Mouse (Mus musculus) kidney, adult 11 months (tissue): ENCODE results near the gene Arhgef7.

Source experiments
- DNase-seq: peaks from one replicate; pipeline ENCODE4 v3.0.0; 2022

Gene Arhgef7

DNA sequence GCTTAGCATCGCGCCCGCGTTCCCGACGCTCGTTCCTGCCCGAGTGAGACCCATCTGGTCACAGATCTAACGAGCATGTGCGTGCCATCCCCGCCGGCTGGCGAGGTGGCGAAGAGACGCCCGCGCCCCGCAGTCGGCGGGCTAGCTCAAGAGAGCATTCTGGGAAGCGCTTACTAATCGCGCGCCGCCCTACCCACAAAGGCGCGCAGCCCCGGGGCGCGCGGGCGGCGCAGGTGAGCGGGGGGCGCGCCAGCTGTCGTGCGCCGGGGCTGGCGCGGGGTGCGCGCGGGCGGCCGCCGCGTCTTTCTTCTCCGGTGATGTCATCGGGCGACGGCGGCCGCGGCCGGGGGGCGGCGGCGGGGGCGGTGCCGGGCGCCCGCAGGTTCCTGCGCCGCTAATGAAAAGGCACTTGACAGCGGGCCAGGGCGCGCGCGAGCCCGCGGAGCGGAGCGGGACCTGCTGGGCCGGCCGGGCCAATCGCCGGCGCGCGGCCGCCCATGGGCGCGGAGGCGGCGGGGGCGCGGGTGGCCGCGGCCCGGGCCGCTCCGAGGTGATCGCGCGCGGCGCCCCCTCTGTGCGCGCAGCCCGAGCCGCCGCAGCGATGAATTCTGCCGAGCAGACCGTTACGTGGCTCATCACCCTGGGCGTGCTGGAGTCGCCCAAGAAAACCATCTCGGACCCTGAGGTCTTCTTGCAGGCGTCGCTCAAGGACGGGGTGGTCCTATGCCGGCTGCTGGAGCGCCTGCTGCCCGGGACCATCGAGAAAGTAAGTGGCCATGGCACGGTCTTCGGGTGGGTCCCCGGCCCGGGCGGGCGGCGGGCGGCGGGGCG lies at the start of gene Arhgef7:
Arhgef7 (plus strand) TSS at position 71 of the 831 bp plus-strand sequence.
- peak; percentile 36 for DNase-seq

- DNase-seq = no peak
Observed at GRCm38 (mm10) chr8:11684558-11684957, 43.0 kb upstream of the Arhgef7 start.

DNA sequence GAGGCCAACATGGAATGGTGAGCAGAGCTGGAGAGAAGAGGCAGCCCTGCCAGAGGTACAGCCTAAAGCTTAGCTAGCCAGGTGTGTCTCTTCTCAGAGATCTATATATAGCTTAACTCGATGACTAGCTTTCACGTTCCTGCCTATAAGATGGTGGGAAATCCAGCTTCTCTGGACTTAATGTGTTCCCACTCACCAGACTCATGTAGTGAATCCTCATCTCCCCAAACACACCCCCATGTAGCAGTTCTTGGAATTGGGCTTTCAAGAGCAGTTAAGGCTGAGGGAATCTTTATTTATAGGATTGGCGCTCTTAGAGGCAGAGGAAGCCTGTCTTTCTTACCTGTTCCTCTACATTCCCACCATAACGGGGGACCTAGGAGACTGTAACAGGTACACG lies 40.3 kb upstream of the Arhgef7 start:
- no peak for DNase-seq

DNA sequence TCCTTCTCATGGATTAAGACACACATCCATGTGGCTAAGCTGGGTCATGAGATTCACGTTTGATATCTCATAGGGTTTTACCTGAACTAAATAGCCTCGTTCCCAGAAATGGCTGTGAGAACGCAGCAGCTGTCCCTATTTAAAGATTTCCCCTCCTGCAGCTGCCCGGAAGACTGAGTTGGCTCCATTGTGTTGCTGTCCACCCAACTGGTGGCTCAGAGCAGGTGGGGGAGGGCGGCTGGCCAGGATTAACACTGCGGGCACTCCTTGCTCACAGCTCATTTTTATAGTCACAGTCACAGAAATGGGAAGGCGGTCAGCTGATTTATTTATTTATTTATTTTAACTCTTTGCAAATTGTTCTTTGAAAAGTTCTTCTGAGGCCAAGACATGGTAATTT lies 37.6 kb upstream of the Arhgef7 start:
- DNase-seq = no peak

DNA sequence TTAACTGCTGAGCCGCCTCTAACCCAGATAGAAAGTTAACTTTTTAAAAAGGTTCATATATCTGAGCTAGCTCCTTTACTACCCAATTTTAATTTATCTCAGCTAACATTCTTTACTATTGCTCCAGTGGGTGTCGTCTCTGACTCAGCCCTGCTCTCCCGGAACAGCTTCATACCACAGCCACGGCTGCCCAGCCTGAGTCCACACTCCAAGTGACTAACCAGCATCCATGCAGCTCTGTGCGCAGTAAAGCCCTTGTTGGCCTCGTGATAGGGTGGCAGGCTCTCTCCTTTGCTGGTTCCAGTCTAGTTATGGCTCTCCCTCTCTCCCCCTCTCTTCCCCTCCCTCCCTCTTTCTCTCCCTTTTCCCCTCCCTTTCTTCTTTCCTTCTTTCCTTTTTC lies 36.2 kb upstream of the Arhgef7 start:
- no peak for DNase-seq

GRCm38 (mm10) chr8:11691761-11692160 lies 35.8 kb upstream of the Arhgef7 start:
- no peak for DNase-seq

DNA sequence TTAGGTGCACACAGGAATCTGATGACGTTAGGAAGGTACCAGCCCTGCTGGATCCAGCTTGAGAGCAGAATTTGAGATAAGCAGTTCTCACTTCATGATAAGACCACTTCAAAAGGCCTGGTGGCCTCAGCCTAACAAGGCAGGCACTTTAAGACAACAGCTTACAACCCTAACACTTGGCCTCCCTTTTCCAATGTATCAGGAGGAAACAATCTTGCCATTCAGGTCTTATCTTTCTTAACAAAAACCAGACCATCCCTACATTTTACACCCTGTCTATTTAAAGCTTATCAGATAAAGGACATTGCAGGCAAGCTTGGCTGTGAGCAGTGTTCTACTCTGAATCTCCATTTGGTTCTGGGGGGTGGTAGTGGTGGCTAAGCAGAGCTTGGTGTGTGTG lies 35.1 kb upstream of the Arhgef7 start:
- DNase-seq = no peak

DNA sequence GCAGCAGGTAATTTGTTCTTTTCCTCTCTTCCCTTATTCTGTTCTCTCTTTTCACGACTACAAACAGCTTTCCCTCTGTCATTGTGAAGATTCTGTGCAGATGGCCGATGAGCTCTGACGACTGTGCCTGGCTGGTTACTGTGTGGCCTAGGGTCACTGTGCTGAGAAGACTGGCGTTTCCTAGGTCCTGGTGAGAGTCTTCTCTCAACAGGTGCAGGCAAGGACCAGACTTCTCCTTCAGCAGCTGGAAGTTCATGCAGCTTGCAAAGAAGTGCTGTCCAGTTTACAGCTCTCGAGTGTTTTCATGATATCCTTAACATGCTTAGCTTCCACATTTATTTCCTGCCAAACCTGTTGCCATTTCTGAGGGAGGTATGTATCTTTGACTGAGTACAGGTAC lies 33.5 kb upstream of the Arhgef7 start:
- no peak for DNase-seq

DNA sequence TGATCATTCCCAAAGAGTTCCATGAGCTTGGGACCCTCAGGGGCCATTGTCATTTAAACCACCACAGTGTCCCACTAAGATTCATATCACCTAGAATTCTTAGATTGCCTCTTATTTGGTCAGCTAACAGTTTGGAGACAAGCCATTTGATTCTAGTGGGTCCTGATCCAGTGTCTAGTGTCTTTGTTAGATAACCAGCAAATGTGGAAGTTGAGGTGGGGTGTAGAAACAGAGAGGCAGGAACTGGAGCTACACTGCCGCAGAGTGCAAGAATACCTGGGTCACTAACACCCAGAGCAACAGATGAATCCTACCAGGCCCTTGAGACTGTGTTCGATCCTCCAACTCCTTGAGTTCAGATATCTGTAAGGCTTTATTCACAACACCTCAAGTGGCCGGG lies 31.3 kb upstream of the Arhgef7 start:
- no peak for DNase-seq

GRCm38 (mm10) chr8:11697467-11697866 lies 30.1 kb upstream of the Arhgef7 start:
- DNase-seq = no peak

DNA sequence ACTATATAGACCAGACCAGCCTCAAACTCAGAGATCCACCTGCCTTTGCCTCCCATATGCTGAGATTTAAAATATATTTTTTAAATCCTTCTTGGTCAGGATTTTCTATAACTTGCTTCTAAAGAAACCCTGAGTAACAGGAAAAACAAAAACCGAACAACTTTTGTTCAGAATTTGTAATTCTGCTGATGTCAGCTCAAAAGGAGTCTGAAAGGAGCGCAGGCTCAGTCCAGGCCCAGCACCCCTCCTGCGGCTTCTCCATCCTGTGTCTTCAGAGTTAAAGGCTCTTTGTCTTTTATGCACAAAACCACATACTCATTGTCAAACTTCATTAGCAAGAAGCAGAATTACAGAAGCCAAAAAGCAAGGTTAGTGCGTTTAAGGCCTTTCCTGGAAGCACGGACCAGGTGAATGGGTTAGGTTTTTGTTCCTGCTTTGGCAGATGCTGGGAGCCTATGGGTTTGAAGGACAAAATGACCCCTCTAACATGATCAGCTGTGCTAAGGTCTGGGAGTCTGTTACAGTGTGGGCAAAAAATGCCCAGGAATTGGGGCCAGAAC lies 28.0 kb upstream of the Arhgef7 start:
- DNase-seq = no peak

- peak; percentile 81 for DNase-seq
Observed at GRCm38 (mm10) chr8:11700060-11701032, 27.2 kb upstream of the Arhgef7 start.

DNA sequence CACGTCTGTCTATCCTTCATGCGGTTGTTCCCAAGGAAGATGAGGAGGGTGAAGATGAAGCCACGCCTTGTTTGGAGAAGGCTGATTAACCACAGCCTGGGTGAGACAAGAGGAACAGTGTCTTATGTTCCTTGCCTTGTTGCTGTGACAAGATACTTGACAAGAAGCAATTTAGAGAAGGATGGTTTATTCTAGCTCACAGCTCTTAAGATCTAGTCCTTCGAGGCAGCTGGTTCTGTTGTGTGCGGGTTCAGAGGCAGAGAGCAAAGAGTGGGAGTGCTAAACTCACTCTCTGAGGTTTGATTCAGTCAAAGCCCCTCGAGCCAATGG lies 26.5 kb upstream of the Arhgef7 start, which contains the start of gene 1700016D06Rik:
1700016D06Rik (minus strand) TSS at position 31 of the 330 bp plus-strand sequence.
- DNase-seq = no peak

DNA sequence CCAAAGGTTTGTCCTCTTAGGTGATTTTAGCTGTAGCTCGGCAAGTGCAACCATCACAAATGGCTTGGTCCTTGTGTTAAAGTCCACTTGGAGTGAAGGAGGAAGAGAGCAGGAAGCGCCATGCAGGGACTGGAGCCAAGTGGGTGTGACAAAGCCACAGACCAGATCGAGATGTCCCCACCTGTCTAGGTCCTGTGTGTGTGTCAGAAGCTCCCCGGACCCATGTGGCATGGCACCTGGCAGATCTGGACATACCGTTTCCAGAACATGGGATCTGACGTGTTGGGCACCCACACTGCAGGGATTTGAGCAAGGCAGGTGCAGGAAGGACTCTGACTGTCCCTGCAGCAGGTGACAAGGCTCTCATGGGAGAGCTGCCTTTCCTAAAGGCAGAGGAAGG lies 26.1 kb upstream of the Arhgef7 start:
- DNase-seq = peak; percentile 38

DNA sequence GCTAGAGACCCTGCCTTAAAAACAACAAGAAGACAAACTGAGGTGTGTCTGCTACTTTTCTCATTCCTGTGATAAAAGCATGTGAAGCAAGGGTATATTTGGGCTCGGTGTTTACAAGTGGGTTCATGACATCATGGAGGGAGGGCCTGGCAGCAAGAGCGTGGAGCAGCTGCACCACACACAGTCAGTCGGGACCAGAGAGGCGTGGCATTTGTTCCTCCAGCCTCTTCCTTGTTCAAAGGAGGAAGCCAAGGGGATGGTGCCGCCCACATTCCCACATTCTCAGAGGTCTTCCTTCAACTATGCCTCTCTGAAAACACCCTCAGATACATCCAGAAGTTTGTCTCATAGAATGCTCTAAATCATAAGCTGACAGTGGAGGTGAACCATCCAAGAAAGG lies 23.7 kb upstream of the Arhgef7 start:
- DNase-seq = no peak

GRCm38 (mm10) chr8:11704716-11705420 lies 22.7 kb upstream of the Arhgef7 start:
- DNase-seq = no peak

DNA sequence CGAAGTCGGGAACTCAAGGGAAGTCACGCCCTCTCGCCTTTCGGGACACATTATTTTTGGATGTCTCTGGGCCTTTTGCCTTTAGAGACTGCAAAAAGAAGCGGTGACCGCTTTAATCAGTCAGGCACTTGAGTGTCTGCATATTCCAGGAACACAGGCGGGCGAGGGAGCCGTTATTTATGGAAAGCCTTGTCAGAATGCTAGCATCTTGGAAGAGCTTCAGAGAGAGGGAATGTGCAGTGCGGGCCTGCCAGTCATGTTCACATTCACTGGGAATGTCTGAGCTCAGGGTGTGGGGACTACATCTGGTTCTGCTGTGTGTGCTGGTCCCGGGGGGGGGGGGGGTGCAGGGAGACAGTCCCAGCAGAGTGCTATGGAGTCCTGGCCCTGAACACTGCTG lies 21.7 kb upstream of the Arhgef7 start:
- no peak for DNase-seq

- DNase-seq = no peak
Observed at GRCm38 (mm10) chr8:11707701-11708100, 19.8 kb upstream of the Arhgef7 start.

DNA sequence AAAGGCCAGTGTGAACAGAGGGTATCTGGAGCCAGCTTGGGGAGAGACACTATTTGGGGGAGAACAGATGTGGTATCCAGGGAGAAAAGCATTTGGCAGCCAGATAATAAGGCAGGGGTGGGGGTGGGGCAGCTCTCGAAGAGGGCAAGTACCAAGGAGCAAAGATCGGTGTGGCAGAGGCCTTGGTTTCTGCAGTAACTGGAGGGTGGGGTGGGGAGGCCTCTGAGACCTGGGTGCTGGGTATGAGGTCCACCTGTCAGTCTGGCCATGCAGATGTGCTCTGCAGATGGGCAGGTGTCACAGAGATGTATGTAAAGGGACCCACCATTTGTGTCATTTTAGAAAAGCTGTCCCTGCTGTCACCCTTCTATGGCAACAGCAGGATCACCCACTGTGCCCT lies 18.7 kb upstream of the Arhgef7 start:
- DNase-seq = peak; percentile 37

GRCm38 (mm10) chr8:11709542-11709941 lies 18.0 kb upstream of the Arhgef7 start:
- no peak for DNase-seq

DNA sequence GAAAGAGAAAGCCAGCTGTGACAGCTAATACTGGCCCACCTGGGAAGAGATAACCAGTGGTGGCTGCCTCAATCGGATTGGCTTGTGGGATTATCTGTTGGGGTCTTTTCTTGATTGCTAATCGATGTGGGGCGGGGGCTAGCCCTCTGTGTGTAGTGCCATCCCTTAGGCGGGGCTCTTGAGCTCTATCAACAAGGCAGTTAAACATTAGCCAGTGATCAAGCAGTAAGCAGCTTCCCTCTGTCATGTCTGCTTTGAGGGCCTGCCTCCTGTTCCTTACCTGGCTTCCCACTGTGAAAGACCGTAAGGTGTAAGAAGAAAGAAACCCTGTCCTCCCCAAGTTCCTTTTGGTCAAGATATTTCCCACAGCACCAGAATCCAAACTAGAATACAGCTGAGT lies 17.1 kb upstream of the Arhgef7 start:
- DNase-seq = no peak

DNA sequence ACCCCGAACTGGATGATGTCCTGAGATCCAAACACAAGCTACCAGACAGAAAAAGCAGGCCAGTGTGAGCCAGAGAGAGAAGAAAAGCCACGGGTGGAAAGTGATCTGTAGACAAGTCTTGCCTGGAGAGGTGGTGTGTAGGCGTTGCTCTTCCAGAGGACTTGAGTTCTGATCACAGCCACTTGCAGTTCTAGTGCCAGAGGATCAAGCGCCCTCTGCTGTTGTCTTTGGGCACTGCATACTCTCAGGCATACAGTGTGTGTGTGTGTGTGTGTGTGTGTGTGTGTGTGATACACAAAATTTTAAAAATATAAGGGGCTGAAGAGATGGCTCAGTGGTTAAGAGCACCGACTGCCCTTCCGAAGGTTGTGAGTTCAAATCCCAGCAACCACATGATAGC lies 15.3 kb upstream of the Arhgef7 start:
- DNase-seq = no peak

DNA sequence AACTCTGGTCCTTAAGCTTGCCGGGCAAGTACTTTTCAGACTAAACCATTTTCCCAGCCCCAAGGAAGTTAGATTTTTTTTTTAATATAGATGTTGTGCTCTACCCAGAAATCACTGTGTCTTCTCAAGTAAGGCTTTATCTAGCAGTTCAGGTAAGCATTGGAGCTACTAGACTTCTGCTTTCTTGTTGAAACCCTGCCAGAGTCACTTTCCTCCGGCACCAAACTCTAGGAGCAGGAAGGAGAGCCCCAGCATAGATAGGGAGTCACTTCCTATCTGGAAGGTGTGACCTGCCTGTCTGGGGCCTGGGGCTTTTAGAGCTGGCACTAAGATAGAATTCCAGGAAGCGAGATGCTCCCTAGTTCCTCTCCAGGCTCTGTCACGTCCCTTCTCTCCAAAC lies 10.3 kb upstream of the Arhgef7 start:
- DNase-seq = no peak
